Mouse (Mus musculus) embryonic facial prominence, embryonic 10.5 days (tissue): ENCODE results near the gene Susd4. TPM values are rescaled to one million over a fixed set of nuclear protein-coding genes. Genes with fewer than 3 reads are reported as not detected.

ENCODE experiments used
- DNase-seq: peaks from one replicate; pipeline ENCODE4 v3.0.0-alpha.2; 2017; ENCODE audit warnings: low spot score
- H3K27ac ChIP-seq: fragments of 300-500 bp; sonication (generic); replicated peaks from 2 replicates; pipeline ENCODE4 v1.5.1; 2016; ENCODE audit warnings: mild to moderate bottlenecking
- H3K27me3 ChIP-seq: fragments of 300-500 bp; sonication (generic); replicated peaks from 2 replicates; pipeline ENCODE4 v1.6.1; 2016; ENCODE audit warnings: low read depth, mild to moderate bottlenecking; ENCODE audit not compliant: poor library complexity, severe bottlenecking
- H3K36me3 ChIP-seq: fragments of 300-500 bp; sonication (generic); replicated peaks from 2 replicates; pipeline ENCODE4 v1.6.1; 2016; ENCODE audit warnings: mild to moderate bottlenecking, moderate library complexity
- H3K4me1 ChIP-seq: fragments of 300-500 bp; sonication (generic); 2 replicates; pipeline ENCODE4 v1.6.1; 2016
- H3K4me3 ChIP-seq: fragments of 300-500 bp; sonication (generic); 2 replicates; pipeline ENCODE4 v1.5.1; 2016; ENCODE audit warnings: mild to moderate bottlenecking, moderate library complexity
- H3K9me3 ChIP-seq: fragments of 300-500 bp; sonication (generic); 2 replicates; pipeline ENCODE4 v1.6.1; 2016; ENCODE audit warnings: mild to moderate bottlenecking
- WGBS: fragments of 180-500 bp; shearing (Covaris S2); methylation state at CpG from one replicate; pipeline ENCODE4 v1.1.7; 2016; 5-methylcytosine and 5-hydroxymethylcytosine counted together
- polyA plus RNA-seq: library from polyadenylated mRNA; unstranded; fragments of >200 nt; fragmentation: Nextera tagmentation; extraction: Ambion mirVana; gene quantifications from 2 replicates; pipeline ENCODE4 v1.2.1, GENCODE M21; 2016

The Susd4 gene
- polyA plus RNA-seq, 1 experiment from 2014 or later, result 14.9 TPM

DNA sequence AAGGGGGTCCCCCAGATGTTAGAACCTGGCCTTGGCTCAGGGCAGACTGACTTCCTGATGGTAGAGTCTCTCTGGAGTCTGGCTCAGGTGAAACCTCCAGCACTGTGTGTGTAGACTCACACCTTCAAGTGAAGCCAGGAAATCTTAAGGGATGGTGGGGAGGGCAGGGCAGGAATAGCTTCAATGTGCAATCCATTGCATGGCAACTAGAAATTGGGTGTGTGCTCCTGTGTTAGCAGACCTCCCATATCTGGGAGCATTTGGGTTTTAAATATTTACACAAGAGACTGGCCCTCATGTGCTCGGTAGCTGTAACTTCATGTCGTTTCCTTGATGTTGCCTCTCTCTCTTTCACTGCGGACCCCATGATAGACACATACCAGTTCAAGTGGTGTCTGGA is 62.9 kb downstream of the Susd4 start:
- Histone ChIP-seq H3K4me1 (peaks cover 5% of the 10 kb centered on the region), H3K27me3 (no peaks in the 10 kb centered on the region), H3K27ac (no peak overlapping the region), H3K9me3 (no peaks in the 10 kb centered on the region), H3K4me3 (no peak overlapping the region), H3K36me3 (no peaks in the 10 kb centered on the region)
- 90% methylated on average over 3 of the region's 3 CpGs for WGBS
- DNase-seq, result no peak

DNA sequence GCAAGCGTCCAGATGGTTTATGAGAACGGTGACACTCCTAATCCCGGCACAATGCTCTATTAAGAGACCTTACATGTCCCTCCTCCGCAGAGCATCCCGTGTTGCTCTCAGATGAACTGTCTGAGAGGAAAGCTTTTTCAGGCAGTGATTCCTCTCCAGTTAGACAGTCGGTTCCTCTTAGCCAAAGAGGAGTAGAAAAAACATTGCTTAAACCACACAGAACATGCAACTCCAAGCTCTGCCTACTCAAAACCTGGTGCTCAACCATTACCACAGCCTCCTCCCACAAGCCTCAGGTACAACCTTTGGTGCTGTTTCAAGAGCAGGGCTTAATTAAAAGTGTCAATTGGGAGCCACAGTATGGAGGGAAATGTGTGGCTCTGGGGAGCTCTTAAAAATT is 74.4 kb downstream of the Susd4 start:
- Histone ChIP-seq H3K27me3 (no peaks in the 10 kb centered on the region), H3K4me3 (no peak overlapping the region), H3K4me1 (peaks cover 18% of the 10 kb centered on the region), H3K9me3 (no peaks in the 10 kb centered on the region), H3K36me3 (no peaks in the 10 kb centered on the region), H3K27ac (no peak overlapping the region)
- DNase-seq, result no peak
- 87% methylated on average over 6 of the region's 6 CpGs for WGBS

DNA sequence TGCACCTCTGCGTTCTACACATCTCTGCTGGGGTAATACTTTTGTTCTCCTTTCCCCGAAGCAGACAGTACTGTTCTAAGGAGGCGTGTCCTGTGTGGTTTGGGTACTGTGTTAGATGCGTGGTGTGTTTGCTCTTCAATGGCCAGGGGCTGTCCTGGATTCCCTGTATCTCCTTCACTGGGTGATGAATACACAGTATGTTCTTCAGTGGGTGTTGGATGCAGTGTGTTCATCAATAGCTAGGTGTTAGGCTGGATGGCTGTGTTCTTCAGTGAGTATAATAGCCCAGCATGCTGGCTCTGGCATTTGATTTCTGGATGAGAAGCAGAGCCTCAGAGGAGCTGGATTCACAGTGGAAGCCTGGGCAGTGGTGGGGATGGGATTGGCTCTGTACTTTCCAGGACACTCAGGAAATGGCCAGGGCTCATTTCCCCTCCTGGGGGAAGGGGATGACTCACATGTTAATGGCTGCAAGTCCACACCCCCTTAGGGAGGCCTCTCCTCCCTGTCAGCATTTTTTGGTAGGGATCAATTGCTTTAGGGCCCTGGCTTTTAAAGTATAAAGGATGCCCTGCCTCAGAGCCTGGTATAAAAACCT is 75.8 kb downstream of the Susd4 start:
- peak overlapping the region; percentile 45 for H3K27ac ChIP-seq
- H3K27me3 ChIP-seq, result no peaks in the 10 kb centered on the region
- no peaks in the 10 kb centered on the region for H3K36me3 ChIP-seq
- H3K9me3 ChIP-seq, result no peaks in the 10 kb centered on the region
- H3K4me1 ChIP-seq, result peaks cover 18% of the 10 kb centered on the region
- H3K4me3 ChIP-seq, result no peak overlapping the region
- DNase-seq, result no peak
- 83% methylated on average over 4 of the region's 4 CpGs for WGBS

DNA sequence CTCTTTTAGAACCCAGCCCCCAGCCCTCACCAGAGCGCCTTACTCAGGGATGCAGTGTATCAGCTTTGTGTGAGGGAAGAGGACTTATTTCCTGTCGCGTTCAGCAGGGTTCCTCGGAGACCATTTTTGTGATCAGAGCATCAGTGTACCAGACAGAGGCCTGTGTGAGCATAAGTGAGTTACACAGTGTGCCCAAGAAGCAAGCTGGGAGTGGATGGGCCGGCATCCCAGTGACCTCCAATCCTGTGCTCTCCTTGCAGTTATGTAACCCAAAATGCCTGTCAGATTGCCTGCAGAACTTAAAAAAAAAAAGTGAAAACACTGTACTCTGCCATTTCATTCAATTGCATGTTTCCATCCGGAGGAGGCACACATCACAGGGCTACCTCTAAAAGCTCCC is 76.4 kb downstream of the Susd4 start:
- Histone ChIP-seq H3K36me3 (no peaks in the 10 kb centered on the region), H3K4me3 (no peak overlapping the region), H3K27ac (no peak overlapping the region; the same call in 1 of the 2 replicates), H3K4me1 (peaks cover 18% of the 10 kb centered on the region), H3K27me3 (no peaks in the 10 kb centered on the region), H3K9me3 (no peaks in the 10 kb centered on the region)
- WGBS, result 53% methylated on average over 6 of the region's 6 CpGs
- DNase-seq, result no peak

DNA sequence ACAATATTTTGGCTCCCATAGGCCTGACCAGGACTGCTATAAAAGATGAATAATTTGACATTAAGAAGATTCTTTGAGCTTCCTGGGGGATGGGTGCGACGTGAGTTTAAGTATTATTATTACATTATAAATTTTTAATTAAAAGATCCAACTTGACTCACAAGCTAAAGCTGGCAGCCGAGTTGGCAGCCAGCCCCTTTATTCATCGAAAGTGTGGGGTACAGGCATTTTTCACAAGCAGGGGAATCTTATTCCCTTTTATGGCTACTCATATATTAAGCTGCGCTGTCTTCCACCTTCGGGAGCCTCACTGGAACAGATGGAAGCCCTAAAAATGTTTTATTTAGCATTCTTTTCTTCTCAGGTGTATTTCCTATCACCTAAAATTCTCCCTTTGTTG is 76.9 kb downstream of the Susd4 start:
- no peaks in the 10 kb centered on the region for H3K27me3 ChIP-seq
- H3K27ac ChIP-seq, result no peak overlapping the region
- no peak for DNase-seq
- 92% methylated on average over 6 of the region's 6 CpGs for WGBS
- no peaks in the 10 kb centered on the region for H3K9me3 ChIP-seq
- no peak overlapping the region for H3K4me3 ChIP-seq
- H3K4me1 ChIP-seq, result peaks cover 18% of the 10 kb centered on the region
- no peaks in the 10 kb centered on the region for H3K36me3 ChIP-seq

DNA sequence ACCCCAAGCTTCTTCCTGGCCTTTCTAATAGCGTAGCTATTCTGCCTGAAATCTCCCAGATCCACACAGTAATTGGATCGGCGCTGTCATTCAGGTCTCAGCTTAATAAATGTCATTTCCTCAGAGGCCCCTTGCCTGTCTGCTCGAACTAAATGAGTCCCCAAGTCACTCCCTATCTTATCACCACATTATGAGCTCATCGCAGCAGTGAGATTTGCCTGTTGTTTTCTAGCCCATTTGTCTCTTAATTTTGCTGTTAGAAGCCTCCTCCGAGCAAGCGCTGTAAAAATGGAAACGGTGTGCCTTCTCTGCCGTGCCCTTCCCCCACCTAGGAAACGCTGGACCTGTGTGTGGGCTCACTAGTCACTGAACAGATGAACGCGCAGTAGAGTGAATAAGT is 85.9 kb downstream of the Susd4 start:
- H3K27me3 ChIP-seq, result no peaks in the 10 kb centered on the region
- DNase-seq, result no peak
- no peak overlapping the region for H3K4me3 ChIP-seq
- no peak overlapping the region for H3K27ac ChIP-seq
- no peaks in the 10 kb centered on the region for H3K9me3 ChIP-seq
- 77% methylated on average over 12 of the region's 12 CpGs for whole genome bisulfite sequencing
- peaks cover 9% of the 10 kb centered on the region; the same call in 1 of the 2 replicates for H3K4me1 ChIP-seq
- no peaks in the 10 kb centered on the region for H3K36me3 ChIP-seq

DNA sequence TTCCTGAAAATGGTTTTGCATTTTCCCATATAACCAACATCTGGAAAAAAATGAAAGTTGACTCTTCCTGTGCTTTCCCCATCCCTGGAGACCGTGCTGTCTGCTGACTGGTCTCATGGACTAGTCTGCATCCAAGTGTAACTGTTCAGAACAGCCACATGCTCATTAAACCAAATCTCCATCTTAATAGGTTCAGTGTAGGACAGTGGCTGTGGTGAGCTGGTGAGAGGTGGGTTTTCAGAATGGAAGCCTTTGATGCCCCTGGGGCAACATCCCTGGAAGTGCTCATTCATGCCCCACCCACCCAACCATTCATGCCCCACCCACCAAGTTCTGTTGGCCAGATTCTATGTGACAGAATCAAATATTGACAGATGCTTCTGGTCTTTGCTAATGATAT is 86.4 kb downstream of the Susd4 start:
- H3K4me1 ChIP-seq, result peaks cover 11% of the 10 kb centered on the region; the same call in 1 of the 2 replicates
- H3K9me3 ChIP-seq, result no peaks in the 10 kb centered on the region
- 89% methylated on average over 1 of the region's 1 CpGs for WGBS
- no peaks in the 10 kb centered on the region for H3K27me3 ChIP-seq
- H3K27ac ChIP-seq, result no peak overlapping the region
- DNase-seq, result no peak
- no peak overlapping the region for H3K4me3 ChIP-seq
- H3K36me3 ChIP-seq, result no peaks in the 10 kb centered on the region

DNA sequence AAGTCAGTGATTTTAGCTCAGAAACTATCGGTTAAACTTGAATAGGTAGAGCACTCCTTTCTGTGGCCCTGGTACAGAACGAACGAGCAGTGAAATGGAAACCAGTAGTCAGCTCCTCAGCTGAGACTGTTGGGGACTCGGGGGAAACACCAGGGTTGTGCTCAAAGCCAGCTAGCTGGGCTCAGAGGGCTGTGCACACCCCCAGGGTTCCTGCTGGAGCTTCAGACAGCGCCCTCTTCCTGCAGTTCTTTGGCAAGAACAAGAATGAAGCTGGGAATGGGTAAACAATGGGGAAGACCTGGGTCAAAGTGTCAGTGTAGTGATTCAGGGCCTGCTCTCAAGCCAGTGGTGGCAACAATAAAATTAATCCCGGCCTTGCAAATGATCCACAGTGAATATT is 88.5 kb downstream of the Susd4 start:
- Histone ChIP-seq H3K9me3 (no peaks in the 10 kb centered on the region), H3K4me3 (no peak overlapping the region), H3K27me3 (no peaks in the 10 kb centered on the region), H3K36me3 (no peaks in the 10 kb centered on the region), H3K27ac (no peak overlapping the region; the same call in 1 of the 2 replicates), H3K4me1 (peaks cover 24% of the 10 kb centered on the region)
- 52% methylated on average over 6 of the region's 6 CpGs for WGBS
- no peak for DNase-seq

DNA sequence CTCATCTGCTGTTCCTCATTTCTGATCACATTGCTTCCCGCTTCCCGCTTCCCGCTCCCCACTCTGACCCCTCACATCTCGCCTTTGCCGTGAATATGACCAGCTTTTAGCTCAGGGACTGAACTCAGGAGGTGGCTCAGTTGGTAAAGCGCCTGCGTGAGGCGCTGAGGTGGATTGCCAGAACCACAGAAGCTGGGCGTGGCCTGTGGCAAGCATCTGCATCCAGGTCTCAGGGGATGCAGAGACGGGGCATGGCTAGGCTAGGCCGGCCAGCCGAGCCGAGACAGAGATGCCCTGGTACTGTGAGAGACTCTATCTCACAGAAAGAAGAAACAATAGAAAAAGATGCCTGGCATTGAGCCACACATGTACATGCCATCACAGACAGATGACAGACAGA is 93.0 kb downstream of the Susd4 start:
- H3K9me3 ChIP-seq, result no peaks in the 10 kb centered on the region
- no peaks in the 10 kb centered on the region for H3K27me3 ChIP-seq
- peaks cover 19% of the 10 kb centered on the region for H3K4me1 ChIP-seq
- no peak overlapping the region for H3K4me3 ChIP-seq
- no peaks in the 10 kb centered on the region for H3K36me3 ChIP-seq
- no peak for DNase-seq
- WGBS, result 78% methylated on average over 13 of the region's 13 CpGs
- H3K27ac ChIP-seq, result no peak overlapping the region

DNA sequence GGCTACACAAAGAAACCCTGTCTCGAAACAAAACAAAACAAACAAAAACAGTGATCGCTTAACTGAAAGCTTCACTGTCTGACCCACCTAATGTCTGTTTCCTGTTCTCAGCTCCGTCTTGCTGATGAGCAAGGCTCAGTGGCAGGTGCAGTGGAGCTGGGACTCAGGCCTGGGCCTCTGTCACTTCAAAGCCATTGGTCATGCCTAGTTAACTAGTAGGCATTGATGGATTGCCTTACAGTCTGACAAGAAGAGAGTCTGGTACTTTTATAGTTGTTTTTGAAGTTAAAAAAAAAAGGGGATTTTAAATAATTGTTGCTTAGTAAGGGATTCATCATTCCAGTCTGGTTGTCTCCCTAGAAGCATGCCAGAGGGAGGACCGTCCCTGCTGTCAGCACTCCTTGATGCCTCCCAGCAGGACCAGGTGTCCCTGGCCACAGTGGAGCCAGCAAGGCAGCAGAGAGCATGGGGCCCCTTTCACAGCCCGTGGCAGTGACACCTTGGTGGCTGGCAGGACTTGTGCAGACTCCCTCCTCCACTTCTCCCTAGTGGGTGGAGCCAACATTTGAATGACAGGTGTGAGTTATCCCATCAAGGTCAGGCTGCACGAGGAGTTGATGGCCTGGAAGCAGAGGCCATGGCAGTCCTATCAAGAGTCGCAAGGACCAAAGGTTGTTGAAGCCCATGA is 98.2 kb downstream of the Susd4 start:
- H3K27me3 ChIP-seq, result no peaks in the 10 kb centered on the region
- no peak for DNase-seq
- no peak overlapping the region for H3K4me3 ChIP-seq
- no peaks in the 10 kb centered on the region for H3K36me3 ChIP-seq
- WGBS, result 39% methylated on average over 7 of the region's 7 CpGs
- peak overlapping the region; percentile 31; the same call in 1 of the 2 replicates for H3K27ac ChIP-seq
- H3K9me3 ChIP-seq, result no peaks in the 10 kb centered on the region
- H3K4me1 ChIP-seq, result peaks cover 11% of the 10 kb centered on the region

DNA sequence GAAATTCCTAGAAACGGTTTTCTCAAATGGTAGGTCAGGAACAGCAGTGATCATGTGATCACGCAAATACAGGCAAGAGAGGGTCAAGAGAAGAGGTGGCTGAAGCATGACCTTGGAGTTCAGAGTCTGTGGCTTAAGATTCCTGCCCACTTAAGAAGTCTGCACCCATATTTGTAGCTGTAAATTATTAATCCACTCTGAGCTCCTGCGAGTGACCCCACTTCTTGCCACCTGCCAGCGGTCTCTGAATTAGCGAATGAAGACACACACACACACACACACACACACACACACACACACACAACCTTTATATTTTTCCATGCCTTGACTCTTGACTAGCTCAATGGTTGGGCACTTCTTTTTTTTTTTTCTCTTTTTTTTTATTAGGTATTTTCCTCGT is 99.7 kb downstream of the Susd4 start:
- H3K4me3 ChIP-seq, result no peak overlapping the region
- H3K4me1 ChIP-seq, result peaks cover 14% of the 10 kb centered on the region
- H3K27ac ChIP-seq, result no peak overlapping the region
- H3K27me3 ChIP-seq, result no peaks in the 10 kb centered on the region
- no peaks in the 10 kb centered on the region for H3K36me3 ChIP-seq
- WGBS, result 91% methylated on average over 6 of the region's 6 CpGs
- DNase-seq, result no peak
- no peaks in the 10 kb centered on the region for H3K9me3 ChIP-seq

DNA sequence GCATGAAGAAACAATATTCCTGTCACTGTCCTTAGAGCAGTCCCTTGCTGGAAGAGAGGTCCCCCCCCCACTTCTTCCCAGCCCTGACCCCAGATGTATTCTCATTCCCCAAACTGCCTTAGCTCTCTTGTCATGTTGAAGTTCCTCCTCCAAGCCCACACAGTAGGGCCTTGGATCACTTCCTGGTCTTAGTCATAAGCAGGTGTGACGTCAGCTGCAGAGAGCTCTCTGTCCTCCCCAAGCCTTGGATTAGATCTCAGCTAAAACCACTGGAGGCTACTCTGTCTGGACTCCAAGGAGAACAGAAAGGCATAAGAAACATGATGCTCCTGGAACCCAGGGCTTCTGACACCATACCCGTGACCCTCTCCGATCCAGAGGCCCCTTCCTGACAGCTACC is 104.2 kb downstream of the Susd4 start:
- H3K27ac ChIP-seq, result no peak overlapping the region

DNA sequence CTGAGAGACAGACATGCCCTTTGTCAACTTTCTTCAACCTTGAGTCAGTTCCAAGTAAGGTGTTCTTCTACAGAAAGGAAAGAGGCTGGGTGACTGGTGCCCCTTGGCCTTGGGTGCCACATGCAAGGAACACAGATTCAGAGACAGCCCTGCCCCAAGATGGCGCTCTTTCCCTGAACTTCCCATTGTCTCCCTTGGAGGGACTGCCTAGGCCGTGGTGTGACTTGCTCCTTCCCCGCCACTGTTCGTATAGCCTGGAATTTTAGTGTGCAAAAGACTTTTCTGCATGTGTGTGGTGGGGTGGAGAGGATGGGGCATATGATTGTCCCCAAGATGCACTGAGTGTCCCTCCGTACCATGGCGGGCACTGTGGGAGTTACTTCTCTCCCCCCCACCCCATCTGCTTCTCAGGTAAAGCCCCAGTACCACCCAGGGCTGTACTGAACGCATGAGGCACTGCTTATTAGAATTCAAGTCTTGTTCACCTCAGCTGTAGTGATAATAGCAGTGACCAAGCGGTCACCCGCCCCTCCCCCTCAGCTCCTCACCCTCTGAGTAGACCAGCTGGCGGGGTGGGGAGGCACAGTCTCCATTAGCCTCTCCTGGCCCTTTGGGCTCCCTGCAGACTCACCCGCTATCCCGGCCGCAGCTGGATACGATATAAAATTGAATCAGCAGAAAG is 104.9 kb downstream of the Susd4 start:
- DNase-seq, result peak; percentile 50
- Histone ChIP-seq H3K27me3 (no peaks in the 10 kb centered on the region), H3K9me3 (peaks cover 17% of the 10 kb centered on the region; the same call in 1 of the 2 replicates), H3K27ac (peak overlapping the region; percentile 57), H3K36me3 (peaks cover 16% of the 10 kb centered on the region), H3K4me1 (peaks cover 15% of the 10 kb centered on the region), H3K4me3 (no peak overlapping the region)
- 64% methylated on average over 14 of the region's 14 CpGs for WGBS

More for the DNA sequence above, 104.2 kb downstream of the Susd4 start:
- Histone ChIP-seq H3K4me3 (no peak overlapping the region), H3K4me1 (peaks cover 12% of the 10 kb centered on the region), H3K9me3 (peaks cover 12% of the 10 kb centered on the region; the same call in 1 of the 2 replicates), H3K27me3 (no peaks in the 10 kb centered on the region), H3K36me3 (peaks cover 14% of the 10 kb centered on the region)
- no peak for DNase-seq
- 85% methylated on average over 3 of the region's 3 CpGs for WGBS
